Mouse (Mus musculus) lung, postnatal 0 days (tissue): ENCODE measurements around the gene Fam214a.

Source experiments
- CTCF ChIP-seq: IDR thresholded peaks from 2 replicates; pipeline ENCODE4 v1.5.1; 2016; ENCODE audit warnings: antibody characterized with exemption, mild to moderate bottlenecking
- EP300 ChIP-seq: IDR thresholded peaks from 2 replicates; pipeline ENCODE4 v1.6.1; 2016; ENCODE audit warnings: antibody characterized with exemption, mild to moderate bottlenecking, control low read depth

- no peak for TF ChIP-seq CTCF
- TF ChIP-seq EP300 = no peak
Measured at GRCm38 (mm10) chr9:74989990-74990389, 37.3 kb downstream of the Fam214a start.
